Mouse (Mus musculus): ENCODE measurements at regions not wholly inside any gene's neighbourhood (a gene's known extent, or its start where the extent isn't known, plus 50 kb on each side); places are given as distances from the start of the nearest gene placed in this dataset.

DNA sequence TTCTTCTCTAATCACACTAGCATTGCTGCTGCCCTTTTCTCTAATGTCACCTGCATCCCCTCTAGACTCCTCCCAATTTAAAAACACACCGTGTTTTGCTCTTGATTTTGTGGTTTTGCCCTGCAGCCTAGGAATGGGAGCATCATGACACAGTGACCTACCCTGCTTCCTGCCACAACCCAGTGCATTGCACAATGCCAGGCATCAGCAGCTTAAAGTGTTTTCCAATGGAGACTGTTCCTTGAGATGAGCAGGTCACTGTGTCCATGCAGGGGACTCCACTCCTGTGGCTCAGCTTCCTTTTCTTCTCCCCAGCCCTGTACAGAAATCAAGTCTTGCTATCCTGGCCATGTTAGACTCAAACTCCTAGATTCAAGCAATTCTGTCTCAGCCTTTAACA lies 84.1 kb downstream of the Polr2m start:
- TF ChIP-seq ELF1 (IDR thresholded peaks at IDR 0.05; ENCODE audit: low read depth, low read length) (no peak), RCOR1 (conservative IDR thresholded peaks at IDR 0.05; ENCODE audit: low read depth, low read length) (no peak), TCF12 (IDR thresholded peaks at IDR 0.05; ENCODE audit: low read depth, low read length) (no peak), CTCF (conservative IDR thresholded peaks at IDR 0.05 in 1 of 2, IDR thresholded peaks at IDR 0.05 in 1 of 2; ENCODE audit: low read depth in 2 of 2, low read length in 2 of 2) (no peak), EP300 (IDR thresholded peaks at IDR 0.05; ENCODE audit: low read length) (no peak), POLR2A (IDR thresholded peaks at IDR 0.05; ENCODE audit: low read depth, low read length) (no peak)
